Mouse (Mus musculus): Measurements from ENCODE around the gene Plxnc1. TPM values are rescaled to one million over a fixed set of nuclear protein-coding genes. Genes with fewer than 3 reads are reported as not detected.

Gene Plxnc1
- polyA plus RNA-seq, 1 experiment = 1.6 TPM

DNA sequence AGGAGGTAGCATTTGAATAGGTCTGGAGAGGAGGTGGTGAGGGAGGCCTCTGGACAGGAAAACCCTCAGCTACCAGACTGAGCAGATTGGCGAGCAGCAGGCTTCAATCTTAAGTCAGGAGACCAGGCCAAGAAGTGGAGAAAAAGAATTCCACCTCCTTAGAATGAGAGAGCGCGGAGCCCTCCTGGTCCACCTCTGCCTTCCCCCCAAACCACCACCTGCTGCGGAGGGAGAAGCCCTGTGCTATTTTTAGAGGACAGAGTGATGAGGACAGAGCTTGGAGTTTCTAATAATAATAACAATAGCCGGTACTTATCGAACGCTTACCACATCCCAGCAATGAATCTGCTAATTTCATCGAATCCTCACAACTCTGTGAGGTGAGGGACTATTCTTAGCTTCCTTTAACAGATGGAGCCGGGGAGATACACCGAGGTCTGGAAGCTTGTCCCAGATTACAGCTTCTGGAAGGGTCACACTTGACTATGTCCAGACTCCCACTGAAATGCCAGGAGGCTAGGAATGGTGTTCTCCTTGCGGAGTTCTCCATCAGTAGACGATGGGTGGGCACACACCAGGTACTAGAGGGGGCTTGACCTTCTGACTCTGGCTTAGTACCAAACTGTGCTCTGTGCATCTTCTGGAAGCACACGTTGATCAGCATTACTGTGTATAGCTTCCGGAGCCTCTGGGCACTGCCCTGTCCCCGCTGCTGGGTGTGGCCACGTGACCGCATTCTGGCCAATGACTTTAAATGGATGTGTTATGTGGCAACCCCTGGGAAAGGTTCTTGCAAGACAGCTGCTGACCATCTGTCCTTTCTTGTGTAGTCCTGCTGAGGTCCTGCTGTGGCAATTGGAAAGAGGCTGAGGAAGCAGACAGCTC, 125.6 kb downstream of the Plxnc1 start:
- no peak for DNase-seq (ENCODE audit: low spot score)

GRCm38 (mm10) chr10:94818127-94818526, 126.5 kb downstream of the Plxnc1 start:
- DNase-seq (ENCODE audit: low spot score) = no peak

DNA sequence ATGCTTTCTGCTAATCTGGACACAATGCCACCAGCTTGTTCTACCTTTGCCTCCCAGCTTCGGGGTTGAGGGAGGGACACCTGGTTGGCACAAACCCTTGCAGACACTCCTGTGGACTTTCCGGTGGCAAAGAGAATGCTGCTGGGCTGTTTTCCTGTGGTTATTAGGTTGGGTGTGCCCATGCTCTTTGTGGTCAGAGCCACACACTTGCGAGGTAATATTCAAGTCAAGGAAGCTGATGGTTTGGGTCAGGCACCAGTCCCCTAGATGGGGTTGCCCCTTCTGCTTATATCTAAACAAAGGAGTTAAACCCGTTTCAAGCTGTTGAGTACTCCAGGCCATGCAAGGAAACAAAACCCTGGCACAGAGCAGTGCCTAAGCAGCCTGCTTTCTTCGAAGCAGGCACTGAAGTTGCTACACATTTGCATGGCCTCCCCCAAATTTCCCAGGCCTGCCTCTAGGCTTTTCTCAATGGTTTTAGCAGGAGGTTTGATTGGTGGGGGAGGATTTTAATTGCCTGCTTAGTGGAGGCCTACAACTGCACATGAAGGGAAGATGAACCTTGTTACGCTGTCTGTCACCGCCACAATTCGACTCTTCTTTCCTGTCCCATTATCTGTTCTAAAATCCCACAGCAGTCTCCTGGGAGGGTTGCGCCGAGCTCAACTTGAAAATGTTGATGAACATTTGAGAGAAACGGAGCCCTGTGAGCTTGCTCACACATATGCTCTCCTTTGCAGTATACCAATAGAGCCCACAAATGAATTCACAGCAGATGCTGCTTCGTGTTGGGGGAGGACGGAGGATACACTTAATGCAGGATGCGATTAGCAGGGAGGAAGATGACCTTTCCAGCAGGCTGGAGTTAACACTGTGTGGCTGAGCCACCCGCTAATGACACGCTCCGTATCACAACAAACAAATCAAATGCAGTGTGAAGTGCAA, 132.5 kb downstream of the Plxnc1 start:
- DNase-seq (ENCODE audit: low spot score) = no peak

DNA sequence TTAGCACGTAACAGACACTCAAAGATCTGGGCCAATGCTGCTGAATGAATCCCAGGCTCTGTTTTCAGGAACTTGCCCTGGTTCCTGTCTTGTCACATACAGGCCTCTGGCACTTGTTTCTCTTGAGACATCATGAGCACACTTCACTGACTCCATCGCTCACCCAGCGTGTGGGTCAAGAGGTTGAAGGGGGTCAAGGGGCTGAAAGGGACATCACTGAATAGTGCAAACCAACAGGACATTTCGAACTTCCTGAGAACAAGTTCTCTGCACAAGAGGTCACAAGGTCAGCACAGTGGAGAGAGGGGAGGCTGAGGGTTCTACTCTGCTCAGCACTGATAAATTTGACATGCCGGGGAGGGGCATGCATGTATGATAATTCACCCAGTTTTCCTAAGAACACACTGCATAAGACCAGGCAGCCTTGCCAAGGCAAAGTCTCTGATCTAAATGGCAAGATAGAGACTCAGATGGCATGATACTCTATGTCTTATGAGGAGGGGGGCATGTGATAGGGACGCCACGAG, 134.6 kb downstream of the Plxnc1 start:
- DNase-seq (ENCODE audit: low spot score) = no peak

GRCm38 (mm10) chr10:94808275-94808674, 136.4 kb downstream of the Plxnc1 start:
- no peak for DNase-seq (ENCODE audit: low spot score)

GRCm38 (mm10) chr10:94807323-94807722, 137.3 kb downstream of the Plxnc1 start:
- DNase-seq (ENCODE audit: low spot score) = no peak

GRCm38 (mm10) chr10:94804909-94805220, 139.8 kb downstream of the Plxnc1 start:
- DNase-seq (ENCODE audit: low spot score) = no peak

DNA sequence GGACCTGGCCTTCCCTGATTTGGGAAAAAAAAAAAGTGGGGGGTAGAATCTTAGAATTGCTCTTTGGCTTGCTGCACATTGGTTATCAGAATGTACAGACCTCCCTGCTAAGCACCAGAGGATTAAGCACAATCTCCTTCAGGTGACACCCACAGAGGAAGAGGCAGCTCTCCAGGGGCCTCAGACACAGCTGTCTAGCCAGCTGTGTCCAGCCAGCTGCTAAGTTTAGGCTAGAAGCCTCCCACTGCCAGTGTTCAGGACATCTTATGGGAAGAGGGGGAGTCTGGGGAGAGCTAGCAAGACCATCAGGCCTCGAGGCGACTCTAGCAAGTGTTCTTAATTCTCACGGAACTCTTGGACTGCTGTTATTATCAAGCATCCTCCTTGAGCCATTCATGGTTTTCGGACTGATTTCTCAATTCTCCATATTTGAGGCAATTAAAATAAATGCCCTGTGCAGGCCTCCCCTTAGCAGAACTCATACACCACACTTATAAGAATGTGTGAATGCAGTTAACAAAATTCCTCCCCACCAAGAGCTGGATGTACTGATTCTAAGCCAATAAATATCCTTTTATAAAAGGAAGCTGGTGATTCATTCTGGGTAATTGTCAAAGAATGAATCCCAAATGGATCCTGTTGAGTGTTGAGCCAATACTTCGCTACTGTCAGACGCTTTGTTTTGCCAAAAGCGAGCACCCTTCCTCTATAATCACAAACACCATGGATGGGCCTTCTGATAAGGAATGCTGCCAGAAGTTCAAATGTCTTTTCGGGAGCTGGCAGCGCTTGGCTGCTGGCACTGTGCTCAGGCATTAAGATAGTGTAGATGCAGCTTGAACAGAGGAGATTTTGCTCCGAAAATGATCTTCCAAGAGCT, 140.4 kb downstream of the Plxnc1 start:
- no peak for DNase-seq (ENCODE audit: low spot score)

DNA sequence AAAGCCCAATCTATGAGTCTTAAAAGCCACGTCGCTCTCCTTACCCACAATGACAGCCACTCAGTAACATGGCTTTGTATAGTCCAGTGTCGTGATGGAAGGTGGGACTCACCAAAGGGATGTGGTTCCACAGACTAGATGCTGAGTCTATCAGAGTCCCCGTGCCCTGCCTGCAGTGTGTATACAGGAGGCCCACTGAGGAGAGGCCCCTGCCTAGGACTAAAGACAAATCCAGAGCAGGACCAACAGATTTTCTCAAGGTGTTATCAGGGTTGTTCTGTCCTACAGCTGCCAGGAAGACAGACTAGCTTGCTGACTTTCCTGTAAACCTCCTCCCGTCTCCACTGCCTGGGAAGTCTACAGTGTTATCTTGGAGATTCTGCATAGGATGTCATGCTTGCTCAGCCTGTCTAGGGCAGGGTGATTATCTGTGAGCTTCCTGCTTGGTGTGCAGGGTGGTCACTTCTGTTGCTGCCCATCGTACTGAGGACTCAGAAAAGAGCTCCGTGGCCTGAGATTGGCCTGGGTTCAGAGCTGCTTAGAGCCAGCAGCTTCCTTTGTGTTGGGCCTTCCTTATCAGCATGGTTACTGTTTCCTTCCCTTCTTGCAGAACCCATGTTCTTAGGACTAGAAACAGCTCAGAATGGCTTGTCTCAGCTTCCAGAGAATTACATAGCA, 143.8 kb downstream of the Plxnc1 start:
- no peak for DNase-seq (ENCODE audit: low spot score)

DNA sequence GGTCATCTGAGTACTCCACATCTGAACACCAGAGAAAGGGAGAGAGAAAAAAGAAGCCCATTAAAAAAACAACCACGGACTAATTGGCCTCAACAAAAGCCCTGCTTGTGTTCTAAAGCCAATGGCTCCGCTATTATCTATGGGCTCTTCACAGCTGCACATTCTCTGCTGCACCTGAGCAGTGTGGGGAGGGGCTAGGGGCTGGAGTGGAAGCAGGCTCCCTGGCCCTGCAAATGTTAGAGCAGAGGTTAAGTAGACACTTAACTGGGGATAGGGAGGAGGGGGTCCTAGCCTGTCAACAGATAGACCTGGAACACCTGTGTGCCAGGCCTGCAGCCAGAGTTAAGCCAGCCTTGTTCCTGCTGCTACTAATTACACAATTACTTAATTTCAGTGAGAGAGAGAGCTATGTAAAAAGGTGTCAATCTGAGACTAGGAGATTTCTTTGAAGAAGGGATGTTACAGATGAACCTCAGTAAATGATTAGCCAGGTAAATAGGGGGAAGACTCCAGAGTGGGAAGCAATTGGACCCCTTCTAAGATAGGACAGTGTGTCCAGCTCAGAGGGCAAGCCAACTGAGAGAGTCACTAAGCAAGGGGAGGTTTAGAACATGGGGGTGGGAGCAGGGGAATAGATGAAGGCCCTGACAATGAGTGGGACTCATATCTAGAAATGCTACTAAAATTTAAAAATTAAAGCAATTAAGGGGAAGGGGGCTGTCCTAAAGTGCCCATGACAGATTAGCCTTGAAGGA, 145.0 kb downstream of the Plxnc1 start:
- no peak for DNase-seq (ENCODE audit: low spot score)

DNA sequence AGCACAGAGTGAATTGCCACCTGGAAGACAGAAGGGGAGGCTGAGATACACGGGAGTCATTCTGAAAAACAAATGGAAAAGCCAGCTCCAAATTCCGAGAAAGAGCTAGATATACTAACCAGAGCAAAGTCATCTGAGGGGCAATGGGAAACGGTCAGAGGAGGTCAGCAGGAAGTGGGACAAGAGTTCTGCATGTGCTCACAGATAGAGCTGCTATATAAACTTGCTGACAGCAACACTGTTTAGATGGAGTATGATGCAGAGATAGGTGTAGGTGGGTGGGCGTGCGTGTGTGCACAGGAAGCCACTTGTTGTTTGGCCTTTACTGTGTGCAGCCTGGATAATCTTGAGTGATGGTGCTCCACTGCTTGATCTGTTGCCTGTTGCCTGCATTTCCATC, 146.5 kb downstream of the Plxnc1 start:
- DNase-seq (ENCODE audit: low spot score) = no peak

DNA sequence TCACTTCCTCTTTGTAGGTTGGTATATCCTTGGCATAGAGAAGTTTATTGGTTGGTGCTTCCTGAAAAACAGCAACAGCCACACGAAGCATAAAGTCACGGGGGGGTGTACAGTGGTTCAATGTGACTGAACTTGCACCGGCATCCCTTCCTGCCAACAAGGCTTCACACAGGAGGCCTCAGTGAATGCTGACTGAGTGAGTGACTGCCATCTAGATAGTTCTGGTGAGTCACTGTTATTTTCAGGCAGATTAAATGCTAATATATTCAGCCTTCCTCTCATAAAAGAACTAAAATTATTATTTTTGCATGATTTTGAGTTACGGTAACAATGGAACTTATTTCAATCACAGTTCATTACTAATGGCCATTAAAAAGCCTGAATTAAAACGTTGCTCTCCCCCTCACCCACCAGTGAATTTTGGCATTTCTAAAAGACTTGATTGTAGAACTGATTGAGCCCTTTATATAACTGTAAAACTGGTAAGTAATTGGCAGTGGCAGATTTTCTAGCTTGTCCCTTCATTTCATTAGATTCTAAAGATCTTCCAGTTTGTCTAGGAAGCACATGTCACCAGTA, 149.9 kb downstream of the Plxnc1 start:
- DNase-seq (ENCODE audit: low spot score) = no peak

DNA sequence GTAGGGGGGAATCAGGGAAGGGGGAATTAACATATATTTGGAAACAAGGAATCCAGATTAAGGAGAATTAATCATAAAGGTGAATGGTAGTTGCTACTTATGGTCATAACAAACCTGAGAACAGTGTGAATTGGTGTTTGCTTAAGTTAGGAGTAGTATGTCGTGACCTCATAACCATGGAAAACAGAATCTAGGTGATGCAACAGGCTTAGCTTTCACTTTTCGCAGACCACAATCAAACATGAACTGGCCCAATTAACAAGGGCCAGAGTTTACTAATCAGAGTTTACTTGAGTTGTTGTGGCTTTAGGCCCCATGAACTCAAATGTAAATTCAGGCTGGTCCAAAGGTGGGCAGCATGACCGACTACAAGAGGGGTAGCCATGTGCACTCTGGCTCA, 150.7 kb downstream of the Plxnc1 start:
- DNase-seq (ENCODE audit: low spot score) = no peak

GRCm38 (mm10) chr10:94789205-94789604, 155.4 kb downstream of the Plxnc1 start:
- no peak for DNase-seq (ENCODE audit: low spot score)

DNA sequence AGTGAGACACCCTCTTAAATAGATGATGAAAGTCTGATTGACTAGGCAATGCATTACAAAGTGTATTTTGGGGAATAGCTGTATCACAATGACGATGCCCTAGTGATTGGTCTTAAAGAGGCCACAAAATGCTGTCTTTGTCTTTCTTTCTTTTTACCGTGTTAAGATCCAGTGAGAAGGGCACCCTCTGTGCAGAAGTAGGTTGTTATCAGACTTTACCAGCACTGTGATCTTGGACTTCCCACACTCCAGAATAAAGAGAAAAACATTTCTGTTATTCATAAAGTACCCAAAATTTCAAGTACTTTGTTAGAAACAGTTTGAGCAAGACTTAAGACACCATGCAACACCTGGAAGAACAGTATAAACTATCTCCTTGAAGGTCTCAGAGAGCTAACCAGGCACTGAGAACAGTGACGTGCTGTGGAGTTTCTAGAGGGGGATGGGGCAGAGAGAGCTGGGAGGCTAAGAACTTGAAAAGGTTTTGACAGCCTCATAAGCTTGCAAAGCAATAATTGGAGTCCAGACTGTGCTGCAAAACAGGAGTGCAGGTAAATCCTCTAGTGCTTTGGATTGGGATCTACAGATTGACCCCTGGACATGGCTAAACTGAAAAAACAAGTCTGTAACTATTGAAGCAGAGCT, 163.9 kb downstream of the Plxnc1 start:
- DNase-seq (ENCODE audit: low spot score) = no peak

- no peak for DNase-seq (ENCODE audit: low spot score)
These were observed 165.3 kb downstream of the Plxnc1 start for GRCm38 (mm10) chr10:94779319-94779718.

- DNase-seq (ENCODE audit: low spot score) = no peak
These were observed 167.1 kb downstream of the Plxnc1 start for GRCm38 (mm10) chr10:94777576-94777975.

GRCm38 (mm10) chr10:94771496-94771895, 173.1 kb downstream of the Plxnc1 start:
- no peak for DNase-seq (ENCODE audit: low spot score)

DNA sequence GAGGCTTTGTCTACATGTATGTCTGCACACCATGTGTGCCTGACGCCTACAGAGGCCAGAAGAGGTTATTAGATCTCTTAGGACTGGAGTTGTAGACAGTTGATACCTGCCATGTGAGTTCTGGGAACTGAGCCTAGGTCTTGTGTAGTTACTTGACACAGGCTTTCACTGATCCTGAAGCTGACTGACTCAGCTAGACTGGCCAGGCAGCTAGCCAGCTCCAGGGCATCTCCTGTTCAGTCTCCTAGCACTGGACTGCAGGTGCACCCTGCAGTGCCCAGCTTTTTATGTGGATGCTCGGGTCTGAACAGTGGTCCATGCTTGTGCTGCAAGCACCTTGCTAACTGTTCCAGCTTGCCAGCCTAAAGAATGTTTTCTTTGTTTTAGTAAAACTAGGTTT, 197.6 kb downstream of the Plxnc1 start:
- no peak for DNase-seq (ENCODE audit: low spot score)
